Mouse (Mus musculus) heart, adult 2 months (tissue): ENCODE measurements around the gene Agl.

Source experiments
- CTCF ChIP-seq: fragments of 200-600 bp; IDR thresholded peaks from 2 replicates; pipeline ENCODE4 v1.8.1; 2022; ENCODE audit warnings: antibody characterized with exemption, mild to moderate bottlenecking, moderate library complexity
- EP300 ChIP-seq: fragments of 200-500 bp; IDR thresholded peaks from 2 replicates; pipeline ENCODE4 v1.6.1; 2011; ENCODE audit warnings: low read depth, low read length, control low read depth; ENCODE audit not compliant: insufficient read depth

DNA sequence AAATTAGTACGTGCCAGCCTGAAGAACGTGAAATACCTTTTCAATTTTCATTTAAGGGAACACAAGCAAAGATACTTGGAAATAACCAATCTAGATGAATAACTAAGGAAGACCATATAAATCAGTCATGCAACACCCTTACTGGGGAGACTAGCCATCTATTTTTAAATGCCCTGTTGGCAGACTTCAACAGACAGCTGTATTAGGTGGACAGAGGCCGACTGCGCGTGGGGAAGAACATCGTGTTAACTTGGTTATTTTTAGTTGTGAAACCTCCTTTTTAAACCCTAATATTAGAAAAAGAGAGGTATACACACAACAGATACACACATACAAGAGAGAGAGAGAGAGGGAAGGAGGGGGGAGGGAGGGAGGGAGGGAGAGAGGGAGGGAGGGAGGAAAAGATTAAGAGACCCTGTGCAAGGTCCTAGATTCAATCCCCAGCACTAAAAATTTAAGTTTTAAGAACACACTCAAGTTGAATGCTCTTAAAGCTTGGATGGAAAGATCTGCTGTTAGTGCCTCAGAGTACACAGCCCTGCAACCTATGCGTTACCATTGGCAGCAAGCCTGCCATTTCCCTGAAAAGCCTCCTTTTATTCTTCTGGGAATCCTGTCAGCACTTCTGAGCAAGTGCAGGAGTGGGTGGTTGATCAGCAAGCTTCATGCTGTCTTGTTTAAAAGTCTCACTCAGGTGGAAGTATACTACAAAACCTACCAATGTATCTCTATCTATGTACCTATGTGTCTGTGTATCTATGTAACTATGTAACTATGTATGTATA is 24.8 kb upstream of the Agl start:
- TF ChIP-seq EP300: no peak
- TF ChIP-seq CTCF: no peak
